Mouse (Mus musculus): ENCODE results near the gene Lrrc28. TPM values are rescaled to one million over a fixed set of nuclear protein-coding genes. Genes with fewer than 3 reads are reported as not detected.

Lrrc28 gene
- total and polyA plus RNA-seq, 3 experiments, result 9.7 to 16.0 TPM; not detected in 1

DNA sequence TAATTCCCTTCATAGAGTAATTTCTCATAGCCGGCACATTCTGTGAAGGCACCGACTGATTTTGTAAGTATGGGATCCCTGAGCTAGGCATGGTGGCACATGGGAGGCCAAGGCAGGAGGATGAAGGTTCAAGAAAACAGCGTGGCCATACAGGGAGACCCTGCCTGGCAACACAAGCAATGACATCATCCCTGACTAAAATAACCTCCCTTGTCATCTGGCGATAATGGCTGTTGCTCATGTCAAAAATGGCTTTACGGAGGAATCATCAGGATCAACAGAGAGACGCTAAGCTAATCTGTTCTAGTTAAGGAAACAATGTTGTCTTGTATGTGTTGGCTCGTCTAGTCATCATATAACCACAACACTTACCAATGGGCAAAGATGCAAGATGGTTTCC lies 85.6 kb downstream of the Lrrc28 start:
- H3K79me2 ChIP-seq (ENCODE audit: control insufficient read depth, insufficient read depth, low read length, poor library complexity), result no peaks in the 10 kb centered on the region
- no peak overlapping the region for H3K27ac ChIP-seq (ENCODE audit: control insufficient read depth, low read depth, low read length)
- H3K27me3 ChIP-seq (ENCODE audit: control insufficient read depth in 1 of 2, insufficient read depth in 2 of 2, low read length in 2 of 2), result no peaks in the 10 kb centered on the region
- H3K4me3 ChIP-seq (ENCODE audit: control insufficient read depth in 1 of 2, insufficient read depth in 1 of 2, low read depth in 2 of 2, low read length in 2 of 2), result no peak overlapping the region
- H3K9me3 ChIP-seq (replicated peaks; ENCODE audit: insufficient read depth, low read length), result no peaks in the 10 kb centered on the region
- H3K9ac ChIP-seq (ENCODE audit: control insufficient read depth, low read depth, low read length, poor library complexity, severe bottlenecking), result no peak overlapping the region
- no peak for TF ChIP-seq MAX (IDR thresholded peaks at IDR 0.05; ENCODE audit: low read length)
- no peak for TF ChIP-seq TAL1 (IDR thresholded peaks at IDR 0.05; ENCODE audit: low read length)
- TF ChIP-seq KAT2A (conservative IDR thresholded peaks at IDR 0.05; ENCODE audit: low read depth, low read length), result no peak
- no peaks in the 10 kb centered on the region for H3K36me3 ChIP-seq (ENCODE audit: control insufficient read depth in 1 of 2, insufficient read depth in 2 of 2, low read length in 2 of 2)
- H3K4me1 ChIP-seq (ENCODE audit: control insufficient read depth in 1 of 2, insufficient read depth in 2 of 2, low read length in 2 of 2), result no peaks in the 10 kb centered on the region
- DNase-seq (ENCODE audit: low read depth, low spot score), result no peak

DNA sequence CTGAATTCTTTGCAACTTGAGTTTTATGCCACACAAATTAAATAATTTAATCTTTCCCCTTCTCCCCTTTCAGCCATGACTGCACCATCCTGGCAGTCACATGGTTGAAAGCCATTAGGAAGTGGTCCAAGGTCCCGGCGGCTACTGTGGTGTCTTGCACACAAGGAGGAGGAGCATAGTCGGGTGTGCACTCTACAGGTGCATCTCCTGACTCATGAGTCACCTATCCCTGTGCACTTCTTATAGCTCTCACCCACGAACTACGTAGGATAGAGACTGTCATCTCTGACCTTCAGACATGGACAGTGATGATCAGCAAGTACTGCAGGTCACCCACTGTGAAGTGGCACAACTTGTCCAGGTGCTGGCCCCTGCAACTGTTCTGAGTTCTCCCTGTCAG lies 86.8 kb downstream of the Lrrc28 start:
- Histone ChIP-seq H3K27ac (ENCODE audit: control insufficient read depth, low read depth, low read length) (no peak overlapping the region), H3K4me3 (ENCODE audit: control insufficient read depth in 1 of 2, insufficient read depth in 1 of 2, low read depth in 2 of 2, low read length in 2 of 2) (no peak overlapping the region), H3K79me2 (ENCODE audit: control insufficient read depth, insufficient read depth, low read length, poor library complexity) (no peaks in the 10 kb centered on the region), H3K27me3 (ENCODE audit: control insufficient read depth in 1 of 2, insufficient read depth in 2 of 2, low read length in 2 of 2) (no peaks in the 10 kb centered on the region), H3K9me3 (replicated peaks; ENCODE audit: insufficient read depth, low read length) (no peaks in the 10 kb centered on the region), H3K9ac (ENCODE audit: control insufficient read depth, low read depth, low read length, poor library complexity, severe bottlenecking) (no peak overlapping the region), H3K36me3 (ENCODE audit: control insufficient read depth in 1 of 2, insufficient read depth in 2 of 2, low read length in 2 of 2) (no peaks in the 10 kb centered on the region), H3K4me1 (ENCODE audit: control insufficient read depth in 1 of 2, insufficient read depth in 2 of 2, low read length in 2 of 2) (no peaks in the 10 kb centered on the region)
- no peak for DNase-seq (ENCODE audit: low read depth, low spot score)
- TF ChIP-seq TCF12 (IDR thresholded peaks at IDR 0.05; ENCODE audit: low read depth, low read length) (no peak), MAZ (IDR thresholded peaks at IDR 0.05; ENCODE audit: low read depth, low read length) (no peak)

DNA sequence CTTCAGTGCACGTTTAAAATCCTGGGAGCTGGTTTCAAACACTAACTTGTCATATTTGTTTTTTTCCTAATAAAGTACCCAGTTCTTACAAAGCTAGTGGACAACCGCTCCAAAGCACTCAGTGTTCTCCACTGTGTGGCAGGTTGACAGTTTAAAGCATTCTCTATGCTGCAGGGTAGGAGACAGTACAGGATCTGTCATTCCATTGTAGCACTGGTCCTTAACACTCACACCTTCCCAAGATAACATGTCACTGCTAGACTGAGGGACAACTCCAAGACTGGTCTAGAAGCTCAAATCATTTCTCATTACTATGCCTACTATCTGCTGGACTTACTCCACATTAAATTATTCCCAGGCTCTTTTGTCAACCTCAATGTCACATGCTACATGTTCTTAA lies 90.2 kb downstream of the Lrrc28 start:
- no peaks in the 10 kb centered on the region for H3K79me2 ChIP-seq (ENCODE audit: control insufficient read depth, insufficient read depth, low read length, poor library complexity)
- H3K27me3 ChIP-seq (ENCODE audit: control insufficient read depth in 1 of 2, insufficient read depth in 2 of 2, low read length in 2 of 2), result no peaks in the 10 kb centered on the region
- TF ChIP-seq CTCF (IDR thresholded peaks at IDR 0.05 in 2 of 3, conservative IDR thresholded peaks at IDR 0.05 in 1 of 3; ENCODE audit: control insufficient read depth in 1 of 3, insufficient read depth in 1 of 3, low read depth in 2 of 3, low read length in 3 of 3, poor library complexity in 1 of 3, severe bottlenecking in 1 of 3) (no peak), MAZ (IDR thresholded peaks at IDR 0.05; ENCODE audit: low read depth, low read length) (no peak), UBTF (IDR thresholded peaks at IDR 0.05; ENCODE audit: borderline replicate concordance, insufficient read depth, low read depth, low read length) (no peak), E2F4 (IDR thresholded peaks at IDR 0.05; ENCODE audit: borderline replicate concordance, low read depth, low read length) (no peak), MYB (IDR thresholded peaks at IDR 0.05; ENCODE audit: low read depth, low read length) (no peak)

DNA sequence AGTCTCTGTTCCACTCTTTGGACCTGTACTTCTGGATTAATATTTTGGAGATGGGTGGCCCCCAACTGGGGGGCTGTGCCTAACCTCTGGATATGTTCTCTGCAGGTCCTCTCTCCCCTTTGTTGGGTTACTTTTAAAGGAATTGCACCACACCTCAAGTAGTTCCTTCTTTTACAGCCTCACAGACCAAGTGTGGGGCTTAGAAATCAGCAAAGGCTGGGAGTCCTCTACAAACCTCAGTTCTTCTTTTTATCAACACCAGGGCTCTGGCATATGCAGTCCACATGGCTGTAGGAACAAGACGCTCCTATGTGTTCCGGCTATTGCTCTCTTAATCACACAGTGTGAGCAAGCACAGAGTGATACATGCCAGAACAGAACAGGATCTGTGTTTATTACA lies 93.8 kb downstream of the Lrrc28 start:
- Histone ChIP-seq H3K9ac (ENCODE audit: control insufficient read depth, low read depth, low read length, poor library complexity, severe bottlenecking) (no peak overlapping the region), H3K36me3 (ENCODE audit: control insufficient read depth in 1 of 2, insufficient read depth in 2 of 2, low read length in 2 of 2) (no peaks in the 10 kb centered on the region), H3K27me3 (ENCODE audit: control insufficient read depth in 1 of 2, insufficient read depth in 2 of 2, low read length in 2 of 2) (no peaks in the 10 kb centered on the region), H3K4me3 (ENCODE audit: control insufficient read depth in 1 of 2, insufficient read depth in 1 of 2, low read depth in 2 of 2, low read length in 2 of 2) (no peak overlapping the region), H3K79me2 (ENCODE audit: control insufficient read depth, insufficient read depth, low read length, poor library complexity) (no peaks in the 10 kb centered on the region), H3K9me3 (replicated peaks; ENCODE audit: insufficient read depth, low read length) (no peaks in the 10 kb centered on the region), H3K4me1 (ENCODE audit: control insufficient read depth in 1 of 2, insufficient read depth in 2 of 2, low read length in 2 of 2) (peaks cover 0 to 3% of the 10 kb centered on the region in 2 experiments; a peak in 2 of 4 replicates), H3K27ac (ENCODE audit: control insufficient read depth, low read depth, low read length) (no peak overlapping the region)
- no peak for DNase-seq (ENCODE audit: low read depth, low spot score)
- TF ChIP-seq CHD1 (IDR thresholded peaks at IDR 0.05; ENCODE audit: low read depth, low read length), result no peak
- TF ChIP-seq TAL1 (IDR thresholded peaks at IDR 0.05; ENCODE audit: low read length), result no peak
- no peak for TF ChIP-seq MYC (IDR thresholded peaks at IDR 0.05; ENCODE audit: low read depth, low read length)
- TF ChIP-seq MEF2A (IDR thresholded peaks at IDR 0.05; ENCODE audit: extremely low read depth, insufficient replicate concordance, low read depth, low read length, poor library complexity, severe bottlenecking), result no peak

More for the DNA sequence above, 90.2 kb downstream of the Lrrc28 start:
- no peak for DNase-seq (ENCODE audit: low read depth, low spot score)
- H3K36me3 ChIP-seq (ENCODE audit: control insufficient read depth in 1 of 2, insufficient read depth in 2 of 2, low read length in 2 of 2), result no peaks in the 10 kb centered on the region
- H3K9ac ChIP-seq (ENCODE audit: control insufficient read depth, low read depth, low read length, poor library complexity, severe bottlenecking), result no peak overlapping the region
- H3K4me1 ChIP-seq (ENCODE audit: control insufficient read depth in 1 of 2, insufficient read depth in 2 of 2, low read length in 2 of 2), result no peaks in the 10 kb centered on the region
- H3K9me3 ChIP-seq (replicated peaks; ENCODE audit: insufficient read depth, low read length), result no peaks in the 10 kb centered on the region
- H3K4me3 ChIP-seq (ENCODE audit: control insufficient read depth in 1 of 2, insufficient read depth in 1 of 2, low read depth in 2 of 2, low read length in 2 of 2), result no peak overlapping the region
- H3K27ac ChIP-seq (ENCODE audit: control insufficient read depth, low read depth, low read length), result no peak overlapping the region
